Mouse (Mus musculus) cerebellum, adult 9-10 months (tissue): ENCODE measurements around the gene 4930544D05Rik.

Source experiments
- DNase-seq: peaks from one replicate; pipeline ENCODE4 v3.0.0; 2022

4930544D05Rik gene

GRCm38 (mm10) chr11:70605024-70605566 is 10.6 kb upstream of the 4930544D05Rik start:
- peak; percentile 84 for DNase-seq

GRCm38 (mm10) chr11:70606717-70607116 is 8.9 kb upstream of the 4930544D05Rik start:
- no peak for DNase-seq

- DNase-seq: no peak
Measured at GRCm38 (mm10) chr11:70607611-70608010, 8.0 kb upstream of the 4930544D05Rik start.

GRCm38 (mm10) chr11:70608381-70609066 is 7.1 kb upstream of the 4930544D05Rik start:
- no peak for DNase-seq

GRCm38 (mm10) chr11:70610752-70611151 is 4.9 kb upstream of the 4930544D05Rik start:
- no peak for DNase-seq

- no peak for DNase-seq
Measured at GRCm38 (mm10) chr11:70612505-70612904, 3.1 kb upstream of the 4930544D05Rik start.

- no peak for DNase-seq
Measured at GRCm38 (mm10) chr11:70615074-70615473, 574 bp upstream of the 4930544D05Rik start.

- no peak for DNase-seq
Measured at GRCm38 (mm10) chr11:70619101-70619500, 3.5 kb downstream of the 4930544D05Rik start, which contains the start of gene Chrne. TSS of gene Chrne (minus strand) at chr11:70619216.

GRCm38 (mm10) chr11:70621972-70622814 is 6.5 kb downstream of the 4930544D05Rik start:
- no peak for DNase-seq

- no peak for DNase-seq
Measured at GRCm38 (mm10) chr11:70623053-70623742, 7.5 kb downstream of the 4930544D05Rik start.

GRCm38 (mm10) chr11:70625473-70625872 is 9.8 kb downstream of the 4930544D05Rik start:
- no peak for DNase-seq

- no peak for DNase-seq
Measured at GRCm38 (mm10) chr11:70626877-70627276, 11.2 kb downstream of the 4930544D05Rik start.

GRCm38 (mm10) chr11:70628431-70628830 is 12.8 kb downstream of the 4930544D05Rik start:
- no peak for DNase-seq

GRCm38 (mm10) chr11:70629557-70629956 is 13.9 kb downstream of the 4930544D05Rik start:
- no peak for DNase-seq

- no peak for DNase-seq
Measured at GRCm38 (mm10) chr11:70630129-70630528, 14.5 kb downstream of the 4930544D05Rik start.

GRCm38 (mm10) chr11:70635601-70636000 is 20.0 kb downstream of the 4930544D05Rik start:
- DNase-seq: no peak

- no peak for DNase-seq
Measured at GRCm38 (mm10) chr11:70637764-70638163, 22.1 kb downstream of the 4930544D05Rik start.

GRCm38 (mm10) chr11:70638293-70638692 is 22.6 kb downstream of the 4930544D05Rik start:
- DNase-seq: no peak

GRCm38 (mm10) chr11:70638714-70639278 is 23.1 kb downstream of the 4930544D05Rik start, which contains the start of gene Gp1ba:
TSS of gene Gp1ba (plus strand) at chr11:70639122.
- DNase-seq: no peak

GRCm38 (mm10) chr11:70639976-70640375 is 24.3 kb downstream of the 4930544D05Rik start:
- no peak for DNase-seq

GRCm38 (mm10) chr11:70641241-70641640 is 25.6 kb downstream of the 4930544D05Rik start:
- no peak for DNase-seq

- peak; percentile 31 for DNase-seq
Measured at GRCm38 (mm10) chr11:70643051-70643450, 27.4 kb downstream of the 4930544D05Rik start.
